Mouse (Mus musculus): Measurements from ENCODE around the gene Gnl2. TPM values are rescaled to one million over a fixed set of nuclear protein-coding genes. Genes with fewer than 3 reads are reported as not detected.

Gnl2 gene
- polyA plus RNA-seq (2015; fragmentation: Nextera tagmentation; extraction: Ambion mirVana) = 76.7 and 80.0 TPM in 2 replicates

GRCm38 (mm10) chr4:125015806-125016635 is at the start of gene Gnl2:
Gnl2 (plus strand) TSS chr4:125016585.
- Histone ChIP-seq H3K4me1 (ENCODE audit: control insufficient read depth, insufficient read depth, low read length) (no peaks in the 10 kb centered on the region), H3K4me2 (ENCODE audit: low read depth, low read length) (no peak within 1 kb of the TSS), H3K27me3 (ENCODE audit: control insufficient read depth, insufficient read depth, low read length) (peaks cover 4% of the 10 kb centered on the region; the same call in 1 of the 2 replicates), H3K36me3 (ENCODE audit: control insufficient read depth, insufficient read depth, low read length) (no peaks in the 10 kb centered on the region), H3K27ac (ENCODE audit: low read length) (no peak within 1 kb of the TSS), H3K9ac (ENCODE audit: low read length) (no peak within 1 kb of the TSS), H3K9me3 (replicated peaks; ENCODE audit: control insufficient read depth, low read length) (no peaks in the 10 kb centered on the region), H3K4me3 (replicated peaks; ENCODE audit: low read length) (no peak within 1 kb of the TSS)
- peak; percentile 44; the same call in 1 of the 2 replicates for ATAC-seq (ENCODE audit: insufficient read depth, low FRiP score)
- 66% methylated on average over 10 of the region's 10 CpGs for whole genome bisulfite sequencing

DNA sequence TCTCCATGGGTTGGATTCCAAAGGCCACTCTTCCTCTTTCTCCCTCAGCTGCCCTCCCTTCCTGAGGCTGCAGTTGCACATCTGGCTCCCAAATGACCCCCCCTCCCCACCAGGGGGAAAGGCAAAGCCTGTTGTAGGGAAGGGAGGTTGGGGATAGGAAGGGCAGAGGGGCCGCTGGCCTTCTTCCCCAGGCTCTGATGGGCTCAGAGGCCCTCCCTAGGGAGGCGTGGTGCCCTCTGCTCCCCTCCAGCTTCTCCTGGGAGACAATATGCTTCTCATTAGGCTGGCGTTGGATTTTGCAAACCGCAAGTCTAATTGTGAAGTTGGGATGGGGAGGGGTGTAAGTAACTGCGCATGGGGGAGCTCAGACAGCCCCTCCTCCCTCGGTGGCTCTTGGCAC is 47.7 kb upstream of the Gnl2 start:
- Histone ChIP-seq H3K9ac (ENCODE audit: low read length) (no peak overlapping the region), H3K4me2 (ENCODE audit: low read depth, low read length) (no peak overlapping the region), H3K4me1 (ENCODE audit: control insufficient read depth, insufficient read depth, low read length) (no peaks in the 10 kb centered on the region), H3K36me3 (ENCODE audit: control insufficient read depth, insufficient read depth, low read length) (no peaks in the 10 kb centered on the region), H3K4me3 (replicated peaks; ENCODE audit: low read length) (no peak overlapping the region), H3K9me3 (replicated peaks; ENCODE audit: control insufficient read depth, low read length) (no peaks in the 10 kb centered on the region), H3K27me3 (ENCODE audit: control insufficient read depth, insufficient read depth, low read length) (no peaks in the 10 kb centered on the region), H3K27ac (ENCODE audit: low read length) (no peak overlapping the region)
- ATAC-seq (ENCODE audit: insufficient read depth, low FRiP score) = no peak
- WGBS = 63% methylated on average over 6 of the region's 6 CpGs

DNA sequence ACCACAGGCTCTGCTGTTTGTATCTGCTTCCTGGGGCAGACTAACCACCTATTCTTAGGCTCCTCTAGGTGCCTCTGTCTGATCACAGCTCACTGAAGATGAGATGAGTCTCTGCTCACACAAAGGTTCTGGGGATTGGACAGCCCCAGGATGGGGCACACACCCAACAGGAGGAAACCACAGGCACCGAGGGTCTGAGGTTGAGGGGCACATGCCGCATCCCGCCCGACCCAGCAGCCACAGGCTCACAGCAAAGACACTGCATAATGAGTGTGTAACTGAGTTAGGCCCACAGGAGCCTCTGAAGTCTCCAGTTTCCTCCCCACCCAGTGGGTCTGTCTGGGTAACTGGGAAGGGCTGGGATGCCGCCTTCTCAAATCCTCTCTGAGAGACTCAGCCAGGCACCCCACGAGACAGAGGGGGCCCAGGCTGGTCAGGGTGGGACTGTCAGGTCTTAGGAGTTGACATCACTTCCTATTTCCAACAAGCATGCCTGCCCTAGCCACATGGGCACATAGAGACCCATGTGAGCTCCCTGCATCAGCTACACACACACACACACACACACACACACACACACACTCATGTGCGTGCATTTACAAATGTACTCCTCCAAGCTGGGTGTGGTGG is 47.1 kb upstream of the Gnl2 start:
- H3K36me3 ChIP-seq (ENCODE audit: control insufficient read depth, insufficient read depth, low read length) = no peaks in the 10 kb centered on the region
- H3K4me1 ChIP-seq (ENCODE audit: control insufficient read depth, insufficient read depth, low read length) = no peaks in the 10 kb centered on the region
- no peaks in the 10 kb centered on the region for H3K9me3 ChIP-seq (replicated peaks; ENCODE audit: control insufficient read depth, low read length)
- WGBS = 61% methylated on average over 7 of the region's 7 CpGs
- H3K27ac ChIP-seq (ENCODE audit: low read length) = no peak overlapping the region
- H3K9ac ChIP-seq (ENCODE audit: low read length) = no peak overlapping the region
- no peaks in the 10 kb centered on the region for H3K27me3 ChIP-seq (ENCODE audit: control insufficient read depth, insufficient read depth, low read length)
- ATAC-seq (ENCODE audit: insufficient read depth, low FRiP score) = no peak
- H3K4me3 ChIP-seq (replicated peaks; ENCODE audit: low read length) = no peak overlapping the region
- H3K4me2 ChIP-seq (ENCODE audit: low read depth, low read length) = no peak overlapping the region

- ATAC-seq (ENCODE audit: insufficient read depth, low FRiP score) = no peak
- no peak overlapping the region for H3K27ac ChIP-seq (ENCODE audit: low read length)
- H3K4me2 ChIP-seq (ENCODE audit: low read depth, low read length) = no peak overlapping the region
- H3K27me3 ChIP-seq (ENCODE audit: control insufficient read depth, insufficient read depth, low read length) = no peaks in the 10 kb centered on the region
- H3K4me3 ChIP-seq (replicated peaks; ENCODE audit: low read length) = no peak overlapping the region
- H3K9me3 ChIP-seq (replicated peaks; ENCODE audit: control insufficient read depth, low read length) = no peaks in the 10 kb centered on the region
- no peaks in the 10 kb centered on the region for H3K4me1 ChIP-seq (ENCODE audit: control insufficient read depth, insufficient read depth, low read length)
- no peak overlapping the region for H3K9ac ChIP-seq (ENCODE audit: low read length)
- WGBS = 60% methylated on average over 11 of the region's 11 CpGs
- no peaks in the 10 kb centered on the region for H3K36me3 ChIP-seq (ENCODE audit: control insufficient read depth, insufficient read depth, low read length)
Measured at GRCm38 (mm10) chr4:124970194-124970593, 46.2 kb upstream of the Gnl2 start.

DNA sequence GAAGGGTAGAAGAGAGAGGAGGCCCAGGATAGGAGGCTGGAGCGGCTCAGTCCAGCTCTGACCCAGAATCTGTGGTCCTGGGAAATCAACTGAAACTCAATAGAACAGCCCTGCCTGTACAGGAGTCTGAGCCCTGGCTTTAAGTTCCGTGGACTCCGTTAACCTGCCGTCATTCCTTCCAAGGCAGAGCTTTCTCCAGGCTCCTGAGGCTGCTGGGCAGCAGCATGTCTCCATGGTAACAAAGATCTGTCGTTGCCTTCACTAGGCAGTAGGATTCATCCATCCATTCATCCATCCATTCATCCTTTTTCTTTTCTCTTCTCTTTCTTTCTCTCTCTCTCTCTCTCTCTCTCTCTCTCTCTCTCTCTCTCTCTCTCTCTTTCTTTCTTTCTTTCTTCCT is 45.7 kb upstream of the Gnl2 start:
- no peak overlapping the region for H3K4me3 ChIP-seq (replicated peaks; ENCODE audit: low read length)
- WGBS = 55% methylated on average over 5 of the region's 5 CpGs
- no peaks in the 10 kb centered on the region for H3K36me3 ChIP-seq (ENCODE audit: control insufficient read depth, insufficient read depth, low read length)
- no peak overlapping the region for H3K9ac ChIP-seq (ENCODE audit: low read length)
- ATAC-seq (ENCODE audit: insufficient read depth, low FRiP score) = no peak
- H3K4me1 ChIP-seq (ENCODE audit: control insufficient read depth, insufficient read depth, low read length) = no peaks in the 10 kb centered on the region
- no peak overlapping the region for H3K27ac ChIP-seq (ENCODE audit: low read length)
- no peak overlapping the region for H3K4me2 ChIP-seq (ENCODE audit: low read depth, low read length)
- H3K27me3 ChIP-seq (ENCODE audit: control insufficient read depth, insufficient read depth, low read length) = no peaks in the 10 kb centered on the region
- H3K9me3 ChIP-seq (replicated peaks; ENCODE audit: control insufficient read depth, low read length) = no peaks in the 10 kb centered on the region

GRCm38 (mm10) chr4:124971094-124971493 is 45.3 kb upstream of the Gnl2 start:
- H3K27me3 ChIP-seq (ENCODE audit: control insufficient read depth, insufficient read depth, low read length) = no peaks in the 10 kb centered on the region
- no peaks in the 10 kb centered on the region for H3K9me3 ChIP-seq (replicated peaks; ENCODE audit: control insufficient read depth, low read length)
- H3K4me2 ChIP-seq (ENCODE audit: low read depth, low read length) = no peak overlapping the region
- ATAC-seq (ENCODE audit: insufficient read depth, low FRiP score) = no peak
- H3K4me1 ChIP-seq (ENCODE audit: control insufficient read depth, insufficient read depth, low read length) = no peaks in the 10 kb centered on the region
- H3K36me3 ChIP-seq (ENCODE audit: control insufficient read depth, insufficient read depth, low read length) = no peaks in the 10 kb centered on the region
- H3K4me3 ChIP-seq (replicated peaks; ENCODE audit: low read length) = no peak overlapping the region
- no peak overlapping the region for H3K9ac ChIP-seq (ENCODE audit: low read length)
- WGBS = 68% methylated on average over 8 of the region's 8 CpGs
- H3K27ac ChIP-seq (ENCODE audit: low read length) = no peak overlapping the region

DNA sequence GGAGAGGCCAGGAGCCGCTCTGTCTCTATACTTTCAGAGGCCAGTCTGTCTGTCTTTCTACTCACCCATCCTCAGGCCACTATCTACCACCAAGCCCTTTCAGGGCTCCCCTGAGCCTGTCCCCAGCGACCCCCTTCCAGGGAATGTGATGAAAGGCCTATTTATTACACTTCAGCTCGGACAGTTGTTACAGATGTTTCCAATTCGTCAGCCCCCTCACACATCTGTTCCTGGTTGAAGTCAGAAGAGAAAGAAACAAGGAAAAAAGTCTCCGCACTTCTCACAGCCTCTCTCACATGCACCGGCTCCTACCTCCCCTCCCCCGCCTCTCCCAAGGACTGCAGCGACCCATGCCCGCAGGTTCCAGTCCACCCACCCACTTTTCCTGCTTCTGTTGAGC is 44.1 kb upstream of the Gnl2 start:
- WGBS = 47% methylated on average over 9 of the region's 9 CpGs
- H3K4me3 ChIP-seq (replicated peaks; ENCODE audit: low read length) = no peak overlapping the region
- no peaks in the 10 kb centered on the region for H3K4me1 ChIP-seq (ENCODE audit: control insufficient read depth, insufficient read depth, low read length)
- H3K27ac ChIP-seq (ENCODE audit: low read length) = no peak overlapping the region
- H3K27me3 ChIP-seq (ENCODE audit: control insufficient read depth, insufficient read depth, low read length) = no peaks in the 10 kb centered on the region
- ATAC-seq (ENCODE audit: insufficient read depth, low FRiP score) = no peak
- no peaks in the 10 kb centered on the region for H3K9me3 ChIP-seq (replicated peaks; ENCODE audit: control insufficient read depth, low read length)
- H3K9ac ChIP-seq (ENCODE audit: low read length) = no peak overlapping the region
- no peak overlapping the region for H3K4me2 ChIP-seq (ENCODE audit: low read depth, low read length)
- H3K36me3 ChIP-seq (ENCODE audit: control insufficient read depth, insufficient read depth, low read length) = no peaks in the 10 kb centered on the region

- H3K9me3 ChIP-seq (replicated peaks; ENCODE audit: control insufficient read depth, low read length) = no peaks in the 10 kb centered on the region
- no peak for ATAC-seq (ENCODE audit: insufficient read depth, low FRiP score)
- no peaks in the 10 kb centered on the region for H3K36me3 ChIP-seq (ENCODE audit: control insufficient read depth, insufficient read depth, low read length)
- no peak overlapping the region for H3K9ac ChIP-seq (ENCODE audit: low read length)
- no peak overlapping the region for H3K4me2 ChIP-seq (ENCODE audit: low read depth, low read length)
- no peak overlapping the region for H3K27ac ChIP-seq (ENCODE audit: low read length)
- H3K4me3 ChIP-seq (replicated peaks; ENCODE audit: low read length) = no peak overlapping the region
- WGBS = 77% methylated on average over 2 of the region's 2 CpGs
- H3K4me1 ChIP-seq (ENCODE audit: control insufficient read depth, insufficient read depth, low read length) = no peaks in the 10 kb centered on the region
- no peaks in the 10 kb centered on the region for H3K27me3 ChIP-seq (ENCODE audit: control insufficient read depth, insufficient read depth, low read length)
Measured at GRCm38 (mm10) chr4:124973296-124973695, 43.1 kb upstream of the Gnl2 start.

DNA sequence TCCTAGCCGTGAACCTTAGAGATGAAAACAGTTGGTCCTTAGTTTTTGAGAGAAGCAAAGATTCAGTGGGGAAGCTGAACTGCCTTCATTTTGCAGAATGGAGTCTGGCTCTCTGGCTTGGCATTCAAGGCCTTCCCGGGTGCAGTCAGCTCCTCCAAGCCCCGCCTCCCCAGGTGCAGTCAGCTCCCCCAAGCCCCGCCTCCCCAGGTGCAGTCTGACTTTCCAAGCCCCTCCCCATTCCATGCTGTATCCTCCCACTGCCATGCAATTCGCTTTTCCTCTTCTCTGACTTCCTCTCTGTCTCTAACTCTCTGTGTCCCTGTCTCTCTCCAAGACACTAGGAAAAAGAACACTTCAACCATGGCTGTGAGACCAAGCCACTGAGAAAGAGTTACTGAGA is 38.2 kb upstream of the Gnl2 start:
- WGBS = 23% methylated on average over 5 of the region's 5 CpGs
- Histone ChIP-seq H3K36me3 (ENCODE audit: control insufficient read depth, insufficient read depth, low read length) (no peaks in the 10 kb centered on the region), H3K4me3 (replicated peaks; ENCODE audit: low read length) (no peak overlapping the region), H3K27me3 (ENCODE audit: control insufficient read depth, insufficient read depth, low read length) (peaks cover 5% of the 10 kb centered on the region), H3K4me1 (ENCODE audit: control insufficient read depth, insufficient read depth, low read length) (no peaks in the 10 kb centered on the region), H3K4me2 (ENCODE audit: low read depth, low read length) (no peak overlapping the region), H3K9me3 (replicated peaks; ENCODE audit: control insufficient read depth, low read length) (no peaks in the 10 kb centered on the region), H3K9ac (ENCODE audit: low read length) (no peak overlapping the region; the same call in 1 of the 2 replicates), H3K27ac (ENCODE audit: low read length) (no peak overlapping the region)
- no peak for ATAC-seq (ENCODE audit: insufficient read depth, low FRiP score)

Data from stomach, embryonic 16.5 days (tissue).